Mouse (Mus musculus) frontal cortex, postnatal 14 days (tissue): ENCODE data around the gene Mmp9.

Source experiments
- DNase-seq, 2 experiments: peaks; one replicate each; pipeline ENCODE4 v3.0.0; 2022; ENCODE audit warnings: low spot score in 2 of 2

Gene Mmp9

GRCm38 (mm10) chr2:164988777-164989176, 48.2 kb downstream of the Mmp9 start:
- DNase-seq = no peak

GRCm38 (mm10) chr2:164991111-164991510, 50.5 kb downstream of the Mmp9 start:
- no peak for DNase-seq

GRCm38 (mm10) chr2:164991808-164992207, 51.2 kb downstream of the Mmp9 start:
- DNase-seq = no peak

GRCm38 (mm10) chr2:164994156-164994555, 53.6 kb downstream of the Mmp9 start:
- no peak for DNase-seq

GRCm38 (mm10) chr2:164994659-164995428, 54.3 kb downstream of the Mmp9 start:
- DNase-seq = no peak

GRCm38 (mm10) chr2:164995976-164996375, 55.4 kb downstream of the Mmp9 start:
- DNase-seq = no peak

GRCm38 (mm10) chr2:164996848-164997720, 56.5 kb downstream of the Mmp9 start:
- DNase-seq = no peak

GRCm38 (mm10) chr2:164997721-164998428, 57.3 kb downstream of the Mmp9 start:
- no peak for DNase-seq

- no peak for DNase-seq
Measured at GRCm38 (mm10) chr2:165001958-165002357, 61.4 kb downstream of the Mmp9 start.

- DNase-seq = no peak
Measured at GRCm38 (mm10) chr2:165003108-165003507, 62.5 kb downstream of the Mmp9 start.

GRCm38 (mm10) chr2:165004237-165004636, 63.7 kb downstream of the Mmp9 start:
- DNase-seq = no peak
